Mouse (Mus musculus) Muller cell, postnatal 12 days (primary cell): Measurements from ENCODE around the gene Ptpn3.

ENCODE experiments used
- DNase-seq: peaks from one replicate; pipeline ENCODE4 v3.0.0-alpha.2; 2015; ENCODE audit errors: inconsistent ontology term

Gene Ptpn3

GRCm38 (mm10) chr4:57301410-57302313 is at the start of gene Ptpn3:
Ptpn3 (minus strand) TSS chr4:57301837.
- DNase-seq: peak; percentile 91

GRCm38 (mm10) chr4:57350541-57350940 is 48.9 kb upstream of the Ptpn3 start:
- DNase-seq: no peak

- DNase-seq: no peak
Observed at GRCm38 (mm10) chr4:57343996-57344395, 42.4 kb upstream of the Ptpn3 start.

- no peak for DNase-seq
Observed at GRCm38 (mm10) chr4:57338923-57339322, 37.3 kb upstream of the Ptpn3 start.

- DNase-seq: no peak
Observed at GRCm38 (mm10) chr4:57338061-57338460, 36.4 kb upstream of the Ptpn3 start.

GRCm38 (mm10) chr4:57335000-57335666 is 33.5 kb upstream of the Ptpn3 start:
- no peak for DNase-seq

DNA sequence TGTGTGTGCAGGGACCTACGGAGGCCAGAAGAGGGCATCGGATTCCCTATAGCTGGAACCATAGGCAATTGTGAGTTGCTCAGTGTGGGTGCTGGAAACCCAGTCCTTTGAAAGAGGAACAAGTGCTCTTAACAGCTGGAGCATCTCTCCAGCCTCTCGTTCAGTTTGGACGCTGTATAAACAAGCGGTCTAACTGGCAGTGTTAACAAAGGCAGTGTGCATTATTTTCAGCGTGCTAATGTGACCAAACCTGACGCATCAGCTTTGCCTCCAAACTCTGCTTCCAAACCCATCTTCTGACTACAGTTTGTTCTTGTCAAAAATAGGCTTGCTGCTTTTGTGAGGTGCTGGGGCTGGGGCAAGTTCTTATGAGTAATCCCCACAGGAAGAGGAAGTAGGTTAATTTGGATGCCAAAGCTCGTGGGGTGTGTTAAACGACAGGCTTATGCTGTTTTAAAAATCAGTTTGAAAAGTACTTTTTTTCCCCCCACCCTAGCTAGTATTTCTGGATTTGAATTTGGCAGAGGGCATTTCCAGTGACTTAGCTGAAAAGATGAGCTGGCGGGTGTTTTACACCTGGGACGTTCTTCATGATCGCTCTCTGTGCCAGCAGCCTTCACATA is 32.4 kb upstream of the Ptpn3 start:
- DNase-seq: no peak

DNA sequence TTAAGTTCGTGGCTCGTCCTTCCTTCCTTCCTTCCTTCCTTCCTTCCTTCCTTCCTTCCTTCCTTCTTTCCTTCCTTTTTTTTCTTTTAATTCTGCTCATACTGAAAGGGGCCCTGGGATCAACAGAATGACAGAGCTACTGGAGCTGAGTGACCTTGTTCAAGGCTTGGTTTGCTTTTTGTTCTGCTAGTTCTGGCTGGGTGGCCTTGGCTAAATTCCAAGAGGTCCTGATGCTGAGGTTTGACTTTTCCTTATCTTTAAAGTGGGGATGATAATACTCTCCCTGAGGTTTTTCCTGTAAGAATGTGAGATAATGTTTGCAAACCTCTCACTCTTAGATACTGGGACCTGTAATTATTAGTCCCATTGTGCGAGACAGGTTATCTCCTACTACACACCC is 30.9 kb upstream of the Ptpn3 start:
- DNase-seq: no peak

DNA sequence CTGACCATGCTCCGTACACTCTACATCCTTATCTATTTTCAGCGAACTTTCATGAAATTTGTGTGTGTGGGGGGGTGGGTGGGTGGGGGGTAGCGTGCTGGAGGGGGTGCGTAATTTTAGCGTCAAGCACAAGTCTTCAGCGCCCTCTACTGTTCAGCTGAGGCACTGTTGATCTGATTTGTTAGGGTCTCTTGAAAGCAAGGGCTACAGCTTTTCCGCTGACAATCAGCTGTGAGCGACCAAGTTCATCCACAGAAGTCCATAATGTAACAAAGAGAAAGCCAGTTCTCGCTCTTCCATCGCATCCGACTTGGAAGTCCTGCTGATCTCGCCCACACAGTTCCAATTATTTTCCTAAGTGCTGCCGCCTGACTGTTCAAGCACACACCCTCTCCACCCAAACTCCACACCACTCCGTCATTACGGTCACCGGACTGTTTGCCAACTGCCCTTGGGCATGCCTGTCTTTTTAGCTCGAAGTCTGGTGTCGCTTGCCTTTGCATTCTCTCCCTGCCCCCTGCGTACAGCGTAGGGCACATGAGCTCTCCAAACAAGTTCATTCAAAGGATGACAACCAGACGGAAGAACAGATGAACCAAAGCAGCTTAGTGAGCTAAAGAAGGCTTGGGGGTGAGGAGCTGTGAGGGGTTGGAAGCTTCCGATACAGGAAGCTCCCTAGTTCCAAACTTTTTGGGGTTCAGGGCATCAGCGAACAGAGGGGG is 19.1 kb upstream of the Ptpn3 start:
- peak; percentile 79 for DNase-seq

- peak; percentile 80 for DNase-seq
Observed at GRCm38 (mm10) chr4:57318525-57319212, 17.0 kb upstream of the Ptpn3 start.

DNA sequence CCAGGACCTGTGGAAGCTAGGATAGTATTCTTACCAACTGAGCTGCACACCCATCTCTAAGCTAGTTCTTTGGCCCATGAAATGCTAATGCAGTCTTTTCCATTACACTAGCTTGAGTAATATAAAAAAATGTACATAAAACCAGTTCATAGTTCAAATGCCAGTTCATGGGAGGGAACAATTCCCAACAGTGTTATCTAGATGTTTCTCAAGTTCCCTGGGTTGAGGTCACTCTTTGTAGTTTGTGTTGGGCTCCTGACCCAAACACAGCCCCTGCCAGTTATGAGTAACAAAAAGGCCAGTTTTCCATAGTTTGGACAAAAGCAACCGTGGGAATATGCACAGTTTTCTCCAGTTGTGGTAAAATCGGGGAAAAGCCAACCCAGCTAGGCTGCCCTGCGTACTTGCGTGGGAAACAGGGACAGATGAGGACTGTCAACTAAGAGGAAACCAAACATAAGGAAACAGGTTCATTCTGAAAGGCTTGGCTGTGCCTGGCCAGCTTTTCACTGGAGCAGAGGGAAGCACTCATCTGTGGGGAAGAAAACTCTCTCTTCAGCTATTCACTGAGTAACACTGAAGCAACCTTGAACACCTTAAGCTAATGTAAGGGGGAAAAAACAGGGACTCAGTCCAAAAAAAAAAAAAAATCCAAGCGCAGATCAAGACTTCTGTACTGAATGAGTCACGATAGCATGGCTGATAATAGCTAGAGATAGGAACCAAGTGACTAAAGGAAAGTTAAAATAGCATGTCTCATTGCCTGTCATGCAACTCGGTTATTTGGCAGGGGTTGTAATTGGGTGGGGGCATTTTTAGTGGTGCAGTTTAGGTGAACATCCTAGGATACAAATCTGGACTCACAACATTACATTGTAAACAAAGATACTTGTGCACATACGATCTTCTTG is 10.9 kb upstream of the Ptpn3 start:
- no peak for DNase-seq

DNA sequence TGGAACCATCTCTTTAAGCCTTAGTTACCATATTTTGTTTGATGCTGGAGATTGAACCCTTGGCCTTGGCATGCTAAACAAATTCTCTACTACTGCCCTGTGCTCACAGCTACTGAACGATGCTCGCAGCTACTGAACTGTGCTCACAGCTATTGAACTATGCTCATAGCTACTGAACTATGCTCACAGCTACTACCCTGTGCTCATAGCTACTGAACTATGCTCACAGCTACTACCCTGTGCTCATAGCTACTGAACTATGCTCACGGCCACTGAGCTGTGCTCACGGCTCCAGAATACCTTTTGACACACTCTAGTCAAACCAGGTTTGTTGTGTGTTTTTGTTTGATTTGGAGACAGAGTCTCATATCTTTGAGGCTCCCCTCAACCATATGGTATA is 10.1 kb upstream of the Ptpn3 start:
- no peak for DNase-seq

DNA sequence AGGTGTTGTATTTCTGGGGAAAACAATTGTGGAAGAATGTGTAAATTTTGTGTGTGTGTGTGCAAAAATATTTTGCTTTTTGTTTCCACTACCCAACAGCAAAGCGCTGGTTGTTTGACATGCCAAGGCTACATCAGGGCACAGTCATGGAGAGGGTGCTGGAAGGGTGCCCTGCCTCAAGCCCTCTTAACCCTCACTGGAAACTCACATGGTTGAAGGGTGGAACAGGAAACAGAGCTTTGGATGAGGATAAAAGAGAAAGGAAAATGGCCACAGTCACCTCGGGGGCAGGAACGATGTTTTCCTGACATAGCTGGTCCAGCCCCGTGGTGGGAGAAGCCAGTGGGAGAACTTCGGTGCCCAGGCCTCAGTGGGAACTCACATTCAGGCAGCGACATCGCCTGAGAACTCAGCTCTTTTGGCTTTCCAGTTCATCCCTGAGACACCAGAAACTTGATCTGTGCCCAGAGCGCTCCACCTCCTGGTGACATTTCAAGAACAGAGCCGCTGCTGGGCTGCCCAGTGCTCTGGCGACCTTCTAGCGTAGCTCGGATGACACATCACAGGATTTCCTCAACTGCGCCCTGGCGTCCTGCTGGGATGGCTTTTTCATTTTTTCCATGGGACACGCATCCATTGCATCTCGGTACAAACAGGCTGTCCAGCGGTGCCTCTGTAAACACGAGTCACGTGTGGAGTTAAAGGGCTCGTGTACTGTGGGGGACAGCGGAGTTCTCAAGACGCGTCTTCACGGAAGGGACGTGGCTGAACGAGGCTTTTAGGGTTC is 6.8 kb upstream of the Ptpn3 start:
- DNase-seq: peak; percentile 60

DNA sequence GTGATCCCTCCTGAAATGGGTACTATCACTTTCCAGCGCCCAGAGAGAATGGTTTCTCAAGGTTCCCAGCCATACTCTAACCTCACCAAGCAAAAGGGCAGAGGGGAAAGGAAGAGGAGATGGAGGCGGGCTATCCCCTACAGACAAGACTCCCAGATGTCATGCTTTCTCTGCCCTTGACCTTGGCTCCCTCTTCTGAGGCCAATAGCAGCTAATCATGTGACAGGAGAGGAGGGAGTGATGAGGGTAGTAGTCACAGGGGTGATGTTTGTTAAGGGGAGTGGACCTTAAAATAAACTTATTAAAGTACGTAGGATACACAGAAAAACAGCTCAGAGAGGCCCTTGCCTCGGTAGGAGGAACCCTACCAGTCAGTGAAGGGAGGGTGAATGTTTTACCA is 6.1 kb upstream of the Ptpn3 start:
- no peak for DNase-seq

- no peak for DNase-seq
Observed at GRCm38 (mm10) chr4:57306260-57306659, 4.6 kb upstream of the Ptpn3 start.

DNA sequence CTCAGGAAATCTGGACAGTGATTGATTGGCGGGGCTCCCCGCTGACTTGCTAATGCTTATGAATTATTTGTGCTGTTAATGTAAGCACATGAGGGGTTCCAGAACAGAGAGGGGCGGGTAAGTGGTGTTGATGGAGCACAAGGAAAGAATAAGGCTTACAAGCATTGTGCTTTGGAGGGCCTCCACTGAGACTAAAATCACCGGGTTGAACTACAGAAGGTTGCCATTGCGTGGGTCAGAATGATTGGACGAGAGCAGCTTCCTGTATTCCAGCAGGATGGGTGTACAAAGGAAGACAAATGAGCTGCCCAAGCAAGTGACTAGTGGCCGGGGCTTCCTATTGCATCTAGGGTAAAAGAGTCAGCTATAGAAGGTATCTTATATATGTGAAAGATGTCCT is 4.0 kb upstream of the Ptpn3 start:
- DNase-seq: no peak

DNA sequence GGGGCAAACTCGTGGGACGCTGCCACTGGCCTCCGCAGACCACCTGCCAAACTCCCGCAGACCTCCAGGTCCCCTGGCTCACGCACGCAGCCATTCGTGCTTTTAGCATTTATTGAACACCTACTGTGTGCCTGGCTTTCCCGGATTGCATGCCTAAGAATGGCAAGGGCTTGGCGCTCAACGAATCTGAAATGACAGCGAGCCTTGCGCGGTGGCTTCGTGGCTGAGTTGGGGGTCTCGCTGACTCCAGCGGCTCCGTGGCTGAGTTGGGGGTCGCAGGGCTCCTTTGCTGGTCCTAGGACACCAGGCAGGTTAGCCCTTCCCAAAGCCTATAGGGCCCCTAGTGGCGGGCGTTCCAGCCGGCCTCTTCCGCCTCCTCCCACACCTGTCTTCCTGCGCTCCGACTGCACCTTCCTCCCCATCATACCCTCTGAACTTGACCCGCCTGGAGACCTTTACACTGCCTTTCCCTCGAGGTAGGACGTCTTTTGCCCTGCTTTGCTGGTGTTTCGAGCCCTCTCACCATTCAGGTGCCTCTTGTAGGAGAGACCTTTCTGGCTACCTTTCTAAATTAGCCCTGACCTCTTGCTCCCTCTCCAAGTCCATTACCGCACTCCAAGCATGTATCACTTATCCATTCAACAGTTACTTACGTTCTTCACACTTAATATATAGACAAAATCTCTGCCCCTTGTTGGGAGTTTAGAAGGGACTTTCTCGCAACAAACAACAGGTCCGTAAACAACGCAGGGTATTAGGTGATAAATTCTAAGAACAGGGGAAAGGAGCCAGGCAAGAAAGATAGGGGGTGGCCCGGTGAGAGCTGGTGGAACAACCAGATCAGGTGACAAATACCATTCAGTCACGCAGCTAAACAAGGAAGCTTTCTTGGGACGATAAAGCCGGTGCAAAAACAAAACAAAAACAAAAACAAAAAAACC is 898 bp downstream of the Ptpn3 start:
- DNase-seq: no peak

DNA sequence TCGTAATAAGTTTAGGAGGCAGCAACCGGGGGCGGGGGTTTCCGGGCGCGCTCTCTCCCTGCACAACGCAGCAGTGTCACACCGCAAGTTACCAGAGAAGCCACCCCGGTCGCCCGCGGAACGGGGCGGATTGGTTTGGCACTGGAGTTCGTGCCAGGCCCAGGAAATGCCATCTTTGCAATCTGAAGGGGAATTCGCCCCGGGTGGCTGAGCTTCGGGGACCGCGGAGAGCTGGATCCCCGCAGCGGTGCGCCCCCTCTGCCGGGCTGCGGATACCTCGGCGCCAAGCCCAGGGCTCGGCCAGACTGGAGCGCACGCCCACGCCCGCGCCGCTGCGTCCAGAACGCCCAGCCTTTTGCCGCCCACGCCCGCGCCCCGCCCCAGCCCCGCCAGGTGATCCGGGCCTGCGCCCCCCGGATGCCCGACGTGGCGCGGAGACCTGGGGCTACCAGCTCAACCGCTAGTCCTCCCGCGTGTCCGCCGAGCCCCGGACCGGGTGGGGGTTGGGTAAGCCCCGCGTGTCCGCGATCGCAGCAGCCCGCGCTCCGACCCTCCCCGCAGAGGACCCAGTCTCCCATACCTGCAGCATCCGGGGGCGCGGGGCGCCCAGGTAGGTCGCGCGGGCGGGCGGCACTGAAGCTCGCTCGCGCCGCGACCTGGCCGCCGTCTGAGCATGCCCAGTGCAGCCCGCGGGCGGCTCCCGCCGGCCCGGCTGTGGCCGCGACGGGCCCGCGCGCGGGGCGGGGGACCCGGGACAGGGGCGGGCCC is 1.8 kb downstream of the Ptpn3 start:
- DNase-seq: peak; percentile 75
